Mouse (Mus musculus) lung, adult 2 months (tissue): ENCODE data around the gene Shprh. TPM values are rescaled to one million over a fixed set of nuclear protein-coding genes. Genes with fewer than 3 reads are reported as not detected.
"Not testable (repeated sequence)": the region's sequence is repeated elsewhere in the genome, so short reads cannot be mapped to it uniquely, and the experiment has no call there.

ENCODE experiments used
- DNase-seq: peaks from one replicate; pipeline ENCODE4 v3.0.0; 2022
- H3K4me1 ChIP-seq: fragments of 200-500 bp; 2 replicates; pipeline ENCODE4 v1.6.1; 2011; ENCODE audit warnings: low read length; ENCODE audit not compliant: control insufficient read depth, insufficient read depth
- H3K4me3 ChIP-seq: fragments of 200-500 bp; replicated peaks from 2 replicates; pipeline ENCODE3; 2011; ENCODE audit warnings: low read depth, mild to moderate bottlenecking, control low read depth, low read length; ENCODE audit errors: extremely low read depth
- CTCF ChIP-seq: fragments of 200-500 bp; IDR thresholded peaks from 2 replicates; pipeline ENCODE4 v1.5.1; 2011; ENCODE audit warnings: mild to moderate bottlenecking, low read length, control low read depth; ENCODE audit not compliant: insufficient read depth
- POLR2A ChIP-seq: fragments of 200-500 bp; IDR thresholded peaks from 2 replicates; pipeline ENCODE4 v1.6.1; 2011; ENCODE audit warnings: low read depth, mild to moderate bottlenecking, control low read depth, low read length, borderline replicate concordance; ENCODE audit errors: extremely low read depth
- WGBS: fragments of 180-500 bp; shearing (Covaris S2); methylation state at CpG from one replicate; pipeline ENCODE4 v1.1.7; 2018; 5-methylcytosine and 5-hydroxymethylcytosine counted together
- polyA plus RNA-seq: library from polyadenylated mRNA; depleted of rRNA; stranded (reverse); fragments of >200 nt; gene quantifications from 2 replicates; pipeline ENCODE4 v1.2.3, GENCODE M21; 2012

Shprh gene
- polyA plus RNA-seq, 1 experiment = 3.8 TPM

DNA sequence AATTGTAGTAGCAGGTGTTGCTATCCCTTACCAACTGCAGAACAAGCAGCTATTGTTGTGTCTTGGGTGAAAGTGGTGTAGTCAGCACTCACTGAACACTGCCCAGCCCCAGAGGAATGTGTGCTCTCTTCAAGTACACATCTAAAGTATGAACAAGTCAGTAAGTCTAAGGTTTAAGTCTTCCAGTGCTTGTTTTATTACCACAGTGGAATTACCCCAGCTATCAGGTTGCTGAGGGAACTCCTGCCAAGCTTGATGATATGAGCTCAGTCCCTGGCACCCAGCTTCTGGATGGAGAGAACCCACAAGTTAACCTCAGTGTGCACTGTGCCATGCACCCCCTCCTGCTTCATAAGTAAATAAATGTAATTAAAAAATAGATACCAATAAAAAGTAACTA, 23.3 kb downstream of the Shprh start:
- no peak for DNase-seq
- TF ChIP-seq POLR2A = no peak
- H3K4me1 ChIP-seq = no peaks in the 10 kb centered on the region
- H3K4me3 ChIP-seq = no peak overlapping the region

DNA sequence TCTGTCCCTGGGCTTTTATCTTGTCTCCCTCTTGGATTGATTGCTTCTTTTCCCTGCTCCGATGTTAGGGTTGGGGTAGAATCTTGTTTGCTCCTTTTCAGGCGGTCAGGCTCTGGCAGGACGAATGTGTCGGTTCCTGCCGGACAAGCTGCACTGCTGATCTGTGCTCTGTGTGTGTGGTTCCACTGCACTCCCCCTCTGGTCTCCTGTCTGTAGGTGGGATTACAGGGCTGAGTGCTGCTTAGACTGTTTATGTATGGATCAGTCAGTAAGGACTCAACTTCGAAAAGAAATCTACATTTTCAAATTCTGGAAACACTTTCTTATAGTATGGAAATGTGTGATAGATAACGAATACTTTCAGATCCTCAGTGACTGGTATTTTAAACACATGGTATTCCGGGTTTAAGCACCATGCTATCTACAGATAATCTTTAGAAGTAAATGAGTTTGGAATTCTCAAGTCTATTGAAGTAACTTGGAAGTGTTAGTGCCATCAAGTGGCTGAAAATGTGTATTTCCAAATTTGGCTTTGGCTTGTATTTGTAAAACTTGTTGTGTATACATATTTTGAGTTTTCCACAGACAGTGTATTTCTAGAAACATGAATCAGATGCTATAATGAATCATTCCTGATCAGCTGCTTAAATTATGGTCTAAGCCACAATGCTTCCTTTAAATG, 26.7 kb downstream of the Shprh start:
- no peak for TF ChIP-seq CTCF
- no peak for TF ChIP-seq POLR2A
- H3K4me3 ChIP-seq = no peak overlapping the region
- 80% methylated on average over 8 of the region's 8 CpGs for WGBS
- no peaks in the 10 kb centered on the region for H3K4me1 ChIP-seq
- no peak for DNase-seq

DNA sequence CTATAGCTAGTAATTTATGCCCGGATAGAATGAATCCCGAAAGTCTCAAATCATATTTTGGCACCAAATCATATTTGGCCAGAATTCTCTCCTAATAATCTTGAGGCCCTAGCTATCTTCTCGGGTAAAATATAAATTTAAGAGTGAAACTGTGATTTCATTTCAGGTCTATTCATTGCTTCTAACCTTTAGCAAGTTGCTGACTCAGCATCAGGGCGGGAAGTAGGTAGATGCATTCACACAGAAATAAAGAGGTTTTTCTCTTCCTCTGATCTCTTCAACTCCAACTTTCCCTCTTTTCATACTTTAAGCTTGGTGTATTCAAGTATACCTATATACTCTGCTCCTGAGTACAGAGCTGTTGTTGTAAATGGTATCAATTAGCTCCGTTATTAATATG, 30.9 kb downstream of the Shprh start:
- TF ChIP-seq CTCF = no peak
- no peak for TF ChIP-seq POLR2A
- no peak for DNase-seq
- WGBS = 92% methylated on average over 5 of the region's 5 CpGs

DNA sequence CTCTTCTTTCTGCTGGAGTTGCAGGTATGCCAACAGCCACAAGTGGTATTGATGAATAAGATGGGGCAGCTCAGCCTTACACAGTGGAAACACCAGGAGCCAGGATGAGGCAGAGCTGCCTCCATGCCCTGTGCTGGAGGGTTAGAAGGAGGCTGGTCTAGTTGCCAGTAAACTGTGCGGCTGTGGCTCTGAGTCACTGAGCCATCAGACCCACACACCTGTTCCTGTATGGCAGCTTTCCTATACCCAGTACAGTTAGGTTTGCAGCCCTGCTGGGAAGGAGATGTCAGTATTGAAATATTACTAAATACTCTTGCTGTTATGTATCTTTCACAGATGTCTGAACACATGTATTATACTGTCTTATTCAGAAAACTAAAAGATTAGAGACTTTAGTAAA, 48.1 kb downstream of the Shprh start:
- WGBS = 68% methylated on average over 1 of the region's 1 CpGs
- TF ChIP-seq POLR2A = no peak
- TF ChIP-seq CTCF = no peak
- no peaks in the 10 kb centered on the region for H3K4me1 ChIP-seq
- H3K4me3 ChIP-seq = no peak overlapping the region
- no peak for DNase-seq

More for the DNA sequence above, 30.9 kb downstream of the Shprh start:
- Histone ChIP-seq H3K4me1 (no peaks in the 10 kb centered on the region), H3K4me3 (no peak overlapping the region)

DNA sequence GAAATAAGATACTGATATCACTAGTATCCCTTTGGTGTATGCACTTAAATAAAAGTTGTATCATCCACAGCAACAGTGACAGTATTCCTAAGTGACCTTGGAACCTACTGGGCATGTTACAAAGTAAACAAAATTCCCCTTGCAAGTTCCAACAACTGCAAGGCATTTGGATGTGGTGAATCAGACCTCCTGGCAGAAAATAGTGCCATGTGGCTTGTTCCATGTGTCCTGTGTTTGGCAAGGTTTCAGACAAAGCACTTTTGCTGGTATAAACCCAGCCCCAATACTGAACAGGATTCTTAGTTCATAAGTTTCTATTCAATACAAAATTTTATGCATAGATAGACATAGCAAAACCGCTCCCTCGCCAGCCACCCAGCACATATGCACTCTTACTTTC, 49.1 kb downstream of the Shprh start:
- WGBS = 98% methylated on average over 2 of the region's 2 CpGs
- DNase-seq = no peak
- Histone ChIP-seq H3K4me3 (no peak overlapping the region), H3K4me1 (no peaks in the 10 kb centered on the region)
- no peak for TF ChIP-seq POLR2A
- TF ChIP-seq CTCF = no peak

DNA sequence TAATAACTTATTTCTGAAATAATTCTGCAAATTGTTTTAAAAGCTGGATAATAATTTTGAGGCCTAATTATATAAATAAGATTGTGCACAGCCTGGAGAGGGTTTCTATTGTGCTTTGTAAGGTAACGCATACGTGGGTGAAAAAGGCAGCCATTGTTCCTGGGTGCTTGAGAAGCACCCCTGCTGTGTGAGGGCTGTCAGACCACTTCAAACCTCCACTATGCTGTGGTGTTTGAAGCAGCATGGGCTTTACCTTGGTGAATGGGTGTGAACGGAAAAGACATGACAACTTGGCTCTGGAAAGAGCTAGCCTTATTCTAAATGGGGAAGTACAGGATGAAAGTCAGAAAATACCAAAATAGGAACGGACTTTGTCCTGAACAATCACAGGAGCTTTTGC, 50.8 kb downstream of the Shprh start:
- H3K4me3 ChIP-seq = no peak overlapping the region
- H3K4me1 ChIP-seq = no peaks in the 10 kb centered on the region
- DNase-seq = no peak
- TF ChIP-seq POLR2A (no peak), CTCF (no peak)
- WGBS = 64% methylated on average over 4 of the region's 4 CpGs

DNA sequence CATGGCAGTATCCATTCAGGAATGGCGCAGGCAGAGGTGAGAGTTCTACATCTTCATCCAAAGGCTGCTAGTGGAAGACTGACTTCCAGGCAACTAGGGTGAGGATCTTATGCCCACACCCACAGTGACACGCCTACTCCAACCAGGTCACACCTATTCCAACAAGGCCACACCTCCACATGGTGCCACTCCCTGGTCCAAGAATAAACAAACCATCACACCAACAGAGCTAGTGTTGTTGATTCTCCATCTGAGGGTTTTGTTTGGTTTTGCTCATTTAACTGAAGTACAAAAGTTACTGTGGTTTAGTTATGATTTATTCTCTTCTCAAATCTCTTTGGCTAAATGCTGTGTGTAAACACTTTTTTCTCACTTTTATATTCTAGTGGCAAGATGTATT, 56.7 kb downstream of the Shprh start:
- 89% methylated on average over 2 of the region's 2 CpGs for WGBS
- not testable (repeated sequence) for H3K4me1 ChIP-seq, DNase-seq, H3K4me3 ChIP-seq

DNA sequence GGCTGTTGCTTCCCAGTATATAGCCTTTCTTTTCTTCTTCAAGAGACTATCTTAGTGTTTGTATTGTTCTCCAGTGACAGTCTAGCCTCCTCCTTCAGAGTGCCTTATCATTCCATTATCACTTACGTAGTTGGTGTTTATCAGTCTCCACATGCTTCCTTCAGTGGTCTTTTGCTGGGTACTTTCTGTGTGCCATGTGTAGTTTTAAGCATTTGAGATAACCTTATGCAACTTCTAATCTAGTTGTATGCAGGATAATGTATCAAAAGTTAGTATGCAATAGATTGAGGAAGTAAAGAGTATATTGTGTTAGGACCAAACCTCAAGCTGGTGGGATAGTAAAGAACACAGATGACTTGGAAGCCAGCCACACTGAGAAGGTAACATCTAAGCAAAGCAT, 59.4 kb downstream of the Shprh start:
- Histone ChIP-seq H3K4me3 (no peak overlapping the region), H3K4me1 (no peaks in the 10 kb centered on the region; the same call in 1 of the 2 replicates)
- 91% methylated on average over 1 of the region's 1 CpGs for WGBS
- no peak for DNase-seq
- no peak for TF ChIP-seq CTCF
- TF ChIP-seq POLR2A = no peak

DNA sequence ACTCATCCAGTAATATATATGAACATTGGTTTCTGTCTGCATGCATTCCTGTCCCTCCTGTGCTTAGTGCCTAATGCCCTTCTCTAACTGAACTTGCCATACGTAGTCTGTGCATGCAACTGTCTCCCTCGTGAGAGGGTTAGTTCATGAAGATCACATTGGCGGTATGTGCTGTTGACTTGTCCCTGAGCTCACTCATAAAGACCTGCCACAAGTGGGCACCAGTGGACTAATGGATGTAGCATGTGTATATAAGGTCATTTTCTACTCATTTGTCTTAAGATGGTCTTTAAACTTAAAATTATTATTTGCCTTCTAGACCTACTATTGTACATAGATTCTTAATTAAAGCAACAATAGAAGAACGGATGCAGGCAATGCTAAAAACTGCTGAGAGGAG, 62.8 kb downstream of the Shprh start:
- no peak overlapping the region for H3K4me3 ChIP-seq
- WGBS = 68% methylated on average over 4 of the region's 4 CpGs
- DNase-seq = no peak
- TF ChIP-seq POLR2A (no peak), CTCF (no peak)
- no peaks in the 10 kb centered on the region; the same call in 1 of the 2 replicates for H3K4me1 ChIP-seq

DNA sequence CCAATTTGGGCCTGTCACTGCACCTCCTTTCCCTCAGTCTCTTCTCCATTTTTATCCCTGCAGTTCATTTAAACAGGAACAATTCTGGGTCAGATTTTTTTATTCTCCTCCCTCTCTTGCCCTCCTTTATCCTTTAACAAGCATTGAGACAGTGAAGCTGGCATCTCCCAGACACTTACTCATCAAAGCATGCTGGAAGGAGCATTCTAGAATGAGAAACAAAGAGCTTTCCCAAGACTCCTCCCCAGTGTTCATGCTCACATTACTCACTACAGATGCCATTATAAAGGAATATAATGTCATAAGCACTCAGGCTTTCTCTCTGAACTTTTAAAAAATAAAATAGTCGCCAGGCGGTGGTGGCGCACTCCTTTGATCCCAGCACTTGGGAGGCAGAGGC, 77.2 kb downstream of the Shprh start:
- TF ChIP-seq CTCF (no peak), POLR2A (no peak)
- 91% methylated on average over 3 of the region's 3 CpGs for WGBS

DNA sequence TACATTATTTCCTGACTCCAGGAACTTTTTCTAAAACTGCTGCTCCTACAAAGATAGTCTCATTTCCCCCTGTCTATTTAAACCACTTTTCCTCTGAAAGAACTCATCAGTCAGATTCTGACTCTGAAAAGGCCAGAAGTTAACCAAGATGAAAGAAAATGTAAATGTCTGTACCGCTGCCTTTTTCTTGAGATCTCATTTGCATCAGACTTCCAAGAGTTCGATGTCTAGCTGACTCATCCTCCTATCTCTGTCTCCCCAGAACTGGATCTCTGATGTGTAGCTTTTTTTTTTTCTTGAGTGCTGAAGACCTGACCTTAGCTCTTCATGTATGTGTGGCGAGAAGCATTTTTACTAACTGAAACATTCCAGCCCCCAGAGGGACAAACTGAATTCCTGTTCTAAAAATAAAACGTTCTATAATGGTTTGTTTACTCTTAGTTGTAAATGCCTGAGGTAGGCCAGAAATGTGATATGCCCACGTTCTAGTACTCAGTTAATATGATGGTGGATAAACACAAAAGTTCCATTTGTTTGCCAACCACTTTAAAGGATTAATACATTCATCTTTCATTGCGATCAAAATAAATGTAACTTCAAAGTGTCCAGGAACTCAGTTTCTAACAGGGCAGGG, 80.4 kb downstream of the Shprh start:
- TF ChIP-seq CTCF = no peak
- no peak for TF ChIP-seq POLR2A
- 37% methylated on average over 6 of the region's 6 CpGs for whole genome bisulfite sequencing
- DNase-seq = no peak
- Histone ChIP-seq H3K4me1 (no peaks in the 10 kb centered on the region), H3K4me3 (no peak overlapping the region)

More for the DNA sequence above, 77.2 kb downstream of the Shprh start:
- H3K4me1 ChIP-seq = no peaks in the 10 kb centered on the region
- no peak overlapping the region for H3K4me3 ChIP-seq
- no peak for DNase-seq
